ENCODE assay signal across 27 mouse cellular contexts in the genomic region with DNA sequence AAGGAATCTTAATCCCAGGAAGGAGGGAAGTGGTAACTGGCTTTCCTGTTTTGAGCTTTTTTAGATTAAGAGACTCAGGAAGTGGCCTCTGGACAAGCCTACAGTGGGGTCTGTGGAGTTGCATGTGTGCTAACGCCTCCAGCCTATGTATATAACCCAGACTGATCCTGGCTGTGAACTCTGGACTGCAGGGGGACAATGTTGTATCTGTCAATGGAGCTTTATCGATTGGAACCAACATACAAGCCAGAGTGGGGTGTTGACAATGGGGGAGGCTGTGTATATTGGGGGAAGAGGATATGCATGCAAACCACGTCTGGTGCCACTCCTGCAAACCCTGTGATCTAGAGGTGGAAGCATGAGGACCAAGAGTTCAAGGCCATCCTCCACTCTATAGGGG. TPM values are rescaled to one million over a fixed set of nuclear protein-coding genes. Genes with fewer than 3 reads are reported as not detected.
DNase-seq lines count a peak whose midpoint lies in the region; ATAC-seq and TF ChIP-seq lines count a peak whose summit lies in the region.
"Had no signal": no experiment of that assay in that cellular context is flagged by ENCODE, and none has a peak within 500 bp of the region (broad histone marks: within the 10 kb centered on the region; RNA-seq: fewer than 3 reads in every experiment).

No protein-coding gene starts in this region.

- TF ChIP-seq EP300 in liver, postnatal 0 days (IDR thresholded peaks at IDR 0.05; ENCODE audit: low read depth), result peak; percentile 74

- H3K9ac ChIP-seq in midbrain, embryonic 11.5 days (ENCODE audit: low read length), result no peak overlapping the region
- no peak overlapping the region for H3K9ac ChIP-seq in midbrain, embryonic 13.5 days (replicated peaks)
- H3K9ac ChIP-seq in liver, embryonic 13.5 days, result no peak overlapping the region
- no peak overlapping the region for H3K9ac ChIP-seq in liver, postnatal 0 days (replicated peaks)
- H3K9ac ChIP-seq: embryonic facial prominence, embryonic 12.5 days; forebrain, embryonic 15.5 days; heart, embryonic 15.5 days; hindbrain, embryonic 13.5 days had no signal

- H3K9me3 ChIP-seq in midbrain, embryonic 11.5 days (ENCODE audit: control insufficient read depth, low read length), result no peaks in the 10 kb centered on the region
- no peaks in the 10 kb centered on the region for H3K9me3 ChIP-seq in midbrain, embryonic 13.5 days
- no peaks in the 10 kb centered on the region for H3K9me3 ChIP-seq in liver, embryonic 13.5 days (replicated peaks)
- no peaks in the 10 kb centered on the region for H3K9me3 ChIP-seq in liver, postnatal 0 days (ENCODE audit: low read length)
- H3K9me3 ChIP-seq: embryonic facial prominence, embryonic 12.5 days; forebrain, embryonic 15.5 days; G1E; heart, embryonic 10.5 days; heart, embryonic 15.5 days; hindbrain, embryonic 13.5 days had no signal

- 71% methylated on average over 3 of the region's 3 CpGs for WGBS in midbrain, embryonic 11.5 days
- WGBS in midbrain, embryonic 13.5 days, result 74% methylated on average over 3 of the region's 3 CpGs
- 23% methylated on average over 3 of the region's 3 CpGs for WGBS in liver, embryonic 13.5 days (ENCODE audit: insufficient replicate concordance)
- WGBS in liver, postnatal 0 days (ENCODE audit: insufficient replicate concordance), result 15% methylated on average over 3 of the region's 3 CpGs

- no peak overlapping the region for H3K4me3 ChIP-seq in midbrain, embryonic 11.5 days (ENCODE audit: low read depth, low read length)
- H3K4me3 ChIP-seq in midbrain, embryonic 13.5 days (replicated peaks), result no peak overlapping the region
- no peak overlapping the region for H3K4me3 ChIP-seq in liver, embryonic 13.5 days (replicated peaks)
- H3K4me3 ChIP-seq in liver, postnatal 0 days (ENCODE audit: low read depth, low read length), result no peak overlapping the region
- H3K4me3 ChIP-seq: embryonic facial prominence, embryonic 12.5 days; forebrain, embryonic 15.5 days; heart, embryonic 10.5 days; heart, embryonic 15.5 days; hindbrain, embryonic 13.5 days had no signal

- intact Hi-C loops in gastrocnemius, postnatal 36 days (cut with DNase I), result no loop called here

- TF ChIP-seq CTCF in liver, postnatal 0 days (IDR thresholded peaks at IDR 0.05; ENCODE audit: low read depth), result no peak

- H3K27ac ChIP-seq in midbrain, embryonic 11.5 days (ENCODE audit: low read depth, low read length), result no peak overlapping the region
- no peak overlapping the region for H3K27ac ChIP-seq in midbrain, embryonic 13.5 days
- peak overlapping the region; percentile 73 for H3K27ac ChIP-seq in liver, embryonic 13.5 days
- H3K27ac ChIP-seq in liver, postnatal 0 days (ENCODE audit: low read depth), result peak overlapping the region; percentile 90
- H3K27ac ChIP-seq: embryonic facial prominence, embryonic 12.5 days; forebrain, embryonic 15.5 days; heart, embryonic 15.5 days; hindbrain, embryonic 13.5 days; hindbrain, postnatal 0 days had no signal

- 0 out of 2 replicates have a peak, but pooled peaks cover 3% of the 10 kb centered on the region for H3K4me1 ChIP-seq in midbrain, embryonic 11.5 days (ENCODE audit: control insufficient read depth, insufficient read depth, low read length)
- 0 out of 2 replicates have a peak, but pooled peaks cover 5% of the 10 kb centered on the region for H3K4me1 ChIP-seq in midbrain, embryonic 13.5 days (replicated peaks)
- H3K4me1 ChIP-seq in liver, embryonic 13.5 days (replicated peaks), result peaks cover 26% of the 10 kb centered on the region
- H3K4me1 ChIP-seq in liver, postnatal 0 days (ENCODE audit: insufficient read depth), result peaks cover 19% of the 10 kb centered on the region; the same call in 1 of the 2 replicates
- H3K4me1 ChIP-seq: hindbrain, embryonic 13.5 days had no signal

- no peak overlapping the region for H3K4me2 ChIP-seq in midbrain, embryonic 11.5 days
- H3K4me2 ChIP-seq in midbrain, embryonic 13.5 days (replicated peaks), result no peak overlapping the region
- no peak overlapping the region for H3K4me2 ChIP-seq in liver, embryonic 13.5 days
- no peak overlapping the region for H3K4me2 ChIP-seq in liver, postnatal 0 days (ENCODE audit: low read depth, low read length)
- H3K4me2 ChIP-seq: embryonic facial prominence, embryonic 12.5 days; forebrain, embryonic 15.5 days; heart, embryonic 15.5 days; hindbrain, embryonic 13.5 days had no signal

- DNase-seq in midbrain, embryonic 11.5 days (ENCODE audit: low spot score, missing footprints), result peak; percentile 41
- DNase-seq in liver, result peak; percentile 24
- DNase-seq in liver, embryonic 13.5 days, result no peak
- DNase-seq in liver, postnatal 0 days, result peak; percentile 46
- DNase-seq in gastrocnemius, postnatal 36 days, result no peak
- DNase-seq in layer of hippocampus, postnatal 36 days, result no peak
- no peak for DNase-seq in kidney, adult 9 months
- DNase-seq: adrenal gland, adult 8-10 months; B cell, adult 2 months; cerebellum, adult 11-12 months; cerebellum, postnatal 14 days; heart, adult 11 months; heart, postnatal 14 days had no signal

- no peaks in the 10 kb centered on the region for H3K27me3 ChIP-seq in midbrain, embryonic 11.5 days (ENCODE audit: control insufficient read depth, insufficient read depth, low read length)
- H3K27me3 ChIP-seq in midbrain, embryonic 13.5 days, result no peaks in the 10 kb centered on the region
- no peaks in the 10 kb centered on the region for H3K27me3 ChIP-seq in liver, embryonic 13.5 days
- H3K27me3 ChIP-seq in liver, postnatal 0 days (ENCODE audit: insufficient read depth, low read length), result no peaks in the 10 kb centered on the region
- H3K27me3 ChIP-seq: embryonic facial prominence, embryonic 12.5 days; forebrain, embryonic 15.5 days; heart, embryonic 15.5 days; hindbrain, embryonic 13.5 days had no signal

- no peaks in the 10 kb centered on the region for H3K36me3 ChIP-seq in midbrain, embryonic 11.5 days (ENCODE audit: control insufficient read depth, insufficient read depth, low read length)
- no peaks in the 10 kb centered on the region for H3K36me3 ChIP-seq in midbrain, embryonic 13.5 days
- H3K36me3 ChIP-seq in liver, embryonic 13.5 days, result no peaks in the 10 kb centered on the region
- no peaks in the 10 kb centered on the region for H3K36me3 ChIP-seq in liver, postnatal 0 days (replicated peaks; ENCODE audit: insufficient read depth, low read length)
- H3K36me3 ChIP-seq: forebrain, embryonic 15.5 days; G1E; hindbrain, embryonic 13.5 days had no signal

- no peak for ATAC-seq in midbrain, embryonic 11.5 days (ENCODE audit: low FRiP score)
- ATAC-seq in midbrain, embryonic 13.5 days, result no peak
- ATAC-seq in liver, embryonic 13.5 days (ENCODE audit: low read depth), result peak; percentile 76
- ATAC-seq in liver, postnatal 0 days, result peak; percentile 87
- ATAC-seq: CD4-positive, CD25-positive, alpha-beta regulatory T cell, adult 4 months; forebrain, embryonic 15.5 days; hindbrain, postnatal 0 days had no signal

RNA-seq across cellular contexts. Expression of gene Kank2, which starts 7.8 kb away (rescaled TPM):
- polyA plus RNA-seq in midbrain, embryonic 11.5 days (2014; fragmentation: Nextera tagmentation; extraction: Ambion mirVana), result 3.5 and 3.9 TPM in 2 replicates
- polyA plus RNA-seq in midbrain, embryonic 13.5 days (2015; fragmentation: Nextera tagmentation; extraction: Ambion mirVana), result 3.3 and 4.3 TPM in 2 replicates
- polyA plus RNA-seq in liver, embryonic 13.5 days (2015; fragmentation: Nextera tagmentation; extraction: Ambion mirVana), result 2.6 and 3.4 TPM in 2 replicates
- 2.8 and 3.7 TPM in 2 replicates for polyA plus RNA-seq in liver, postnatal 0 days (2015; fragmentation: Nextera tagmentation; extraction: Ambion mirVana)
- total RNA-seq in gastrocnemius, postnatal 36 days (2021), result 10 to 100 TPM; 12.7 to 13.3 TPM
- 1 to 10 TPM; 6.3 to 7.0 TPM for total RNA-seq in layer of hippocampus, postnatal 36 days (2021)
- polyA plus RNA-seq: CD4-positive, CD25-positive, alpha-beta regulatory T cell, adult 4 months; G1E had no signal

RNA-seq across cellular contexts. Expression of gene Angptl8, which starts 28.9 kb away (rescaled TPM):
- 0.19 and 0.22 TPM in 2 replicates for polyA plus RNA-seq in midbrain, embryonic 11.5 days (2014; fragmentation: Nextera tagmentation; extraction: Ambion mirVana)
- 0.24 and 0.43 TPM in 2 replicates for polyA plus RNA-seq in midbrain, embryonic 13.5 days (2015; fragmentation: Nextera tagmentation; extraction: Ambion mirVana)
- polyA plus RNA-seq in liver, embryonic 13.5 days (2015; fragmentation: Nextera tagmentation; extraction: Ambion mirVana), result 15.5 and 16.1 TPM in 2 replicates
- 74.6 and 75.7 TPM in 2 replicates for polyA plus RNA-seq in liver, postnatal 0 days (2015; fragmentation: Nextera tagmentation; extraction: Ambion mirVana)
- not detected for total RNA-seq in gastrocnemius, postnatal 36 days (2021)
- not detected for total RNA-seq in layer of hippocampus, postnatal 36 days (2021)
- total RNA-seq: G1E; gastrocnemius, postnatal 14 days; heart, postnatal 14 days; hematopoietic stem cell, adult 5-6 weeks; hindbrain, postnatal 0 days had no signal
- polyA plus RNA-seq: brain, embryonic 14.5 days; CD4-positive, CD25-positive, alpha-beta regulatory T cell, adult 4 months; cortical plate, adult 2 months; frontal cortex, adult 2 months; G1E had no signal

RNA-seq across cellular contexts. Expression of gene Dock6, which starts 46.1 kb away (rescaled TPM):
- 15.1 and 15.9 TPM in 2 replicates for polyA plus RNA-seq in midbrain, embryonic 11.5 days (2014; fragmentation: Nextera tagmentation; extraction: Ambion mirVana)
- polyA plus RNA-seq in midbrain, embryonic 13.5 days (2015; fragmentation: Nextera tagmentation; extraction: Ambion mirVana), result 14.2 and 17.0 TPM in 2 replicates
- 3.9 and 4.1 TPM in 2 replicates for polyA plus RNA-seq in liver, embryonic 13.5 days (2015; fragmentation: Nextera tagmentation; extraction: Ambion mirVana)
- 3.6 and 4.1 TPM in 2 replicates for polyA plus RNA-seq in liver, postnatal 0 days (2015; fragmentation: Nextera tagmentation; extraction: Ambion mirVana)
- 10 to 100 TPM; 10.1 to 12.5 TPM for total RNA-seq in gastrocnemius, postnatal 36 days (2021)
- 10 to 100 TPM; 14.1 to 15.0 TPM for total RNA-seq in layer of hippocampus, postnatal 36 days (2021)

RNA-seq across cellular contexts. Expression of gene Spc24, which starts 46.3 kb away (rescaled TPM):
- polyA plus RNA-seq in midbrain, embryonic 11.5 days (2014; fragmentation: Nextera tagmentation; extraction: Ambion mirVana), result 91.3 and 115 TPM in 2 replicates
- polyA plus RNA-seq in midbrain, embryonic 13.5 days (2015; fragmentation: Nextera tagmentation; extraction: Ambion mirVana), result 36.2 and 44.6 TPM in 2 replicates
- polyA plus RNA-seq in liver, embryonic 13.5 days (2015; fragmentation: Nextera tagmentation; extraction: Ambion mirVana), result 86.3 and 91.5 TPM in 2 replicates
- 38.4 and 41.4 TPM in 2 replicates for polyA plus RNA-seq in liver, postnatal 0 days (2015; fragmentation: Nextera tagmentation; extraction: Ambion mirVana)
- total RNA-seq in gastrocnemius, postnatal 36 days (2021), result 1 to 10 TPM in 1 of 2 experiments, under 1 TPM in 1; 0.64 to 1.8 TPM
- total RNA-seq in layer of hippocampus, postnatal 36 days (2021), result 1 to 10 TPM; 1.4 to 2.1 TPM

Comparison
In these comparisons a context has a peak if more than half of its experiments do, and no peak if none do; other contexts are left out.
1. DNase-seq: peak in midbrain, embryonic 11.5 days (single experiment), liver (single experiment) and liver, postnatal 0 days (single experiment); none in liver, embryonic 13.5 days (single experiment), gastrocnemius, postnatal 36 days (0 of 2), layer of hippocampus, postnatal 36 days (0 of 2) and kidney, adult 9 months (single experiment).
2. ATAC-seq: peak in liver, embryonic 13.5 days (single experiment) and liver, postnatal 0 days (single experiment); none in midbrain, embryonic 11.5 days (single experiment) and midbrain, embryonic 13.5 days (single experiment).
3. H3K27ac ChIP-seq: peak in liver, embryonic 13.5 days (single experiment) and liver, postnatal 0 days (single experiment); none in midbrain, embryonic 11.5 days (single experiment) and midbrain, embryonic 13.5 days (single experiment).
4. RNA of gene Angptl8, which starts 28.9 kb away (polyA plus RNA-seq): 74.6 to 75.7 TPM in liver, postnatal 0 days and 15.5 to 16.1 TPM in liver, embryonic 13.5 days; 0.24 to 0.43 TPM in midbrain, embryonic 13.5 days and 0.19 to 0.22 TPM in midbrain, embryonic 11.5 days; every median in the first group is over 10 times any median in the second.